Mouse (Mus musculus) thymus, adult 2 months (tissue): Measurements from ENCODE around the gene Tmem120a. TPM values are rescaled to one million over a fixed set of nuclear protein-coding genes. Genes with fewer than 3 reads are reported as not detected.

Experiments used
- DNase-seq: peaks from one replicate; pipeline ENCODE4 v3.0.0; 2021
- H3K27ac ChIP-seq: fragments of 200-500 bp; 2 replicates; pipeline ENCODE4 v1.5.1; 2012; ENCODE audit warnings: low read length, control low read depth; ENCODE audit not compliant: control insufficient read depth, insufficient read depth
- H3K27me3 ChIP-seq: fragments of 200-500 bp; 2 replicates; pipeline ENCODE4 v1.6.1; 2012; ENCODE audit warnings: mild to moderate bottlenecking, low read length, moderate library complexity, mixed read lengths; ENCODE audit not compliant: control insufficient read depth, insufficient read depth
- H3K36me3 ChIP-seq: fragments of 200-500 bp; 2 replicates; pipeline ENCODE4 v1.6.1; 2012; ENCODE audit warnings: mild to moderate bottlenecking, low read length, moderate library complexity; ENCODE audit not compliant: control insufficient read depth, insufficient read depth
- H3K4me1 ChIP-seq: fragments of 200-500 bp; replicated peaks from 2 replicates; pipeline ENCODE4 v1.6.1; 2012; ENCODE audit warnings: low read length; ENCODE audit not compliant: control insufficient read depth, insufficient read depth
- H3K4me3 ChIP-seq: fragments of 200-500 bp; 2 replicates; pipeline ENCODE4 v1.5.1; 2012; ENCODE audit warnings: mild to moderate bottlenecking, low read length, control low read depth, moderate library complexity; ENCODE audit not compliant: control insufficient read depth, insufficient read depth
- CTCF ChIP-seq: fragments of 200-500 bp; IDR thresholded peaks from 2 replicates; pipeline ENCODE4 v1.5.1; 2012; ENCODE audit warnings: mild to moderate bottlenecking, control low read depth, low read length, moderate library complexity, borderline replicate concordance; ENCODE audit not compliant: control insufficient read depth, poor library complexity, insufficient read depth; ENCODE audit errors: extremely low read depth
- POLR2A ChIP-seq: fragments of 200-500 bp; IDR thresholded peaks from 2 replicates; pipeline ENCODE4 v1.6.1; 2012; ENCODE audit warnings: mild to moderate bottlenecking, low read length, control low read depth, moderate library complexity; ENCODE audit not compliant: control insufficient read depth, poor library complexity, insufficient read depth; ENCODE audit errors: extremely low read depth
- WGBS: fragments of 180-500 bp; shearing (Covaris S2); methylation state at CpG from one replicate; pipeline ENCODE4 v1.1.7; 2018; 5-methylcytosine and 5-hydroxymethylcytosine counted together
- polyA plus RNA-seq: library from polyadenylated mRNA; depleted of rRNA; stranded (reverse); fragments of >200 nt; gene quantifications from 2 replicates; pipeline ENCODE4 v1.2.3, GENCODE M21; 2012; rRNA removed

The Tmem120a gene
- polyA plus RNA-seq, result 31.0 and 37.7 TPM in 2 replicates

DNA sequence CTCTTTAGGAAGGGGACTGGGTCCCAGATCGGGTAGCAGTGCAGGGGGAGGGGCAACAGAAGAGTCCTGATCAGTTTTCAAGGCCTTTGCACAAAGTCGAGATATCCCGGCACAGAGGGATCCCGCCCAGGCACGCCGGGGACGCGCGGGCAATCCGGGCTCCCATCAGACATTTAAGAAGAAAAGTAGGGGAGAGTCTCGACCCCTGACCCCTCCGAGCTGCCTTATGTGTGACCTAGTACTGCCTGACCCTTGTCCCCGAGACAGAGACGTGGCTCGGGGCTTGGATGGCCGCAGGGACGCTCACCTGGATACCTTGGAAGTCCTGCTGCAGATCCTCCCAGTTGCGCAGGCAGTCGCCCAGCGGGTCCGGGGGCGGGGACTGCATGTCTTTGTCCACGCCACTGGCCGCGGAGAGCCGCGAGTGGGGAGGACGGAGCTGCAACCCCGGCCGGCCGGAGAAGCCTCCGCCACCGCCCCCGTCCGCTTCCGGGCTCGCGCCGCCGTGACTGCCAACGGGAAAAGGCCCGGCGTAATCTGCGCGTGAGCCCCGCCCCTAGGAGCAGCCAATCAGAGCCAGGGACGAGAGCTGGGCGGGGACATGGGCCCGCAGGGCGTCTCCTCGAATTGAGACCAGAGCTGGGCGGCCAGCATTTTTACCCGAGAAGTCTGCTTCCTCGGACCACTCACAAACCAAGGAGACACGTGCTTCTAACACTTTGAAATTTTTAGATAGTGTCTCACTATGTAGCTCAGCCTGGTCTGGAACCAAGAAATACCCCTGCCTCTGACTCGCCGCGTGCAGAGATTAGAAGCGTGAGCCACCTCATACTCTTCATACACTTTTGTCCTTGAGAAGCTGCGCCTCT, at the start of gene Tmem120a:
Tmem120a (minus strand) TSS at position 708 of the 869 bp plus-strand sequence.
- TF ChIP-seq POLR2A (peak; percentile 60; the same call in 1 of the 2 replicates), CTCF (no peak)
- H3K36me3 ChIP-seq, result no peaks in the 10 kb centered on the region
- H3K4me1 ChIP-seq, result peaks cover 9% of the 10 kb centered on the region
- peak; percentile 96 for DNase-seq
- no peaks in the 10 kb centered on the region for H3K27me3 ChIP-seq
- peak within 1 kb of the TSS; percentile 85 for H3K4me3 ChIP-seq
- H3K27ac ChIP-seq, result no peak within 1 kb of the TSS
- WGBS, result under 1% methylated on average over 59 of the region's 60 CpGs

DNA sequence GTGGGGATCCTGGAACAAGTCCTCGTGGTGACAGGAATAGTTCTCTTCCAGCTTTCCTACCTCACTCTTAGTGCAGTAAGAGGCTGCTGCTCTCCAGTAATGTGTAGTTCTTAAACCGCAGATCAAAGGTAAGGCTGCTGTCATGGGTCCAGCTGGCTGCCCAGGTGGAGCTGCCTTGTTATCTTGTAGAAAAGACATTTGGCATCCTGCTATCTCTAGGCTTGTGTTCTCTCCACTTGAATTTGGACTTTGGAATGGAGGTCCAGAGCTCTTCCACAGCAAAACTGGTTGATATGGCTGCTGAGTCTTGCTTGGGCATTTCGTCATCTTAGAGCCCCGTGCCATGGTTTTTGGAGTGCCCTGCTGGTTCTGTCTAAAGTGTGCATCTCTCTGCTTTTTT, 38.7 kb upstream of the Tmem120a start:
- Histone ChIP-seq H3K4me3 (no peak overlapping the region), H3K27me3 (no peaks in the 10 kb centered on the region), H3K27ac (no peak overlapping the region), H3K4me1 (peaks cover 11% of the 10 kb centered on the region), H3K36me3 (peaks cover 47% of the 10 kb centered on the region)
- TF ChIP-seq POLR2A, result no peak
- TF ChIP-seq CTCF, result no peak
- DNase-seq, result no peak
- 97% methylated on average over 4 of the region's 4 CpGs for WGBS

- no peaks in the 10 kb centered on the region for H3K27me3 ChIP-seq
- H3K27ac ChIP-seq, result no peak overlapping the region
- WGBS, result 28% methylated on average over 8 of the region's 8 CpGs
- H3K4me1 ChIP-seq, result peaks cover 16% of the 10 kb centered on the region
- peaks cover 22% of the 10 kb centered on the region for H3K36me3 ChIP-seq
- no peak for DNase-seq
- H3K4me3 ChIP-seq, result no peak overlapping the region
- TF ChIP-seq CTCF (no peak), POLR2A (no peak)
These were observed 36.1 kb upstream of the Tmem120a start for GRCm38 (mm10) chr5:135780331-135780730.

GRCm38 (mm10) chr5:135778471-135779445, 34.5 kb upstream of the Tmem120a start, which contains the start of gene Mdh2:
Mdh2 (plus strand) TSS chr5:135778480.
- H3K4me1 ChIP-seq, result peaks cover 16% of the 10 kb centered on the region
- H3K27ac ChIP-seq, result peak within 1 kb of the TSS; percentile 58
- peak; percentile 99 for DNase-seq
- no peaks in the 10 kb centered on the region for H3K27me3 ChIP-seq
- 2% methylated on average over 70 of the region's 70 CpGs for WGBS
- peak within 1 kb of the TSS; percentile 95 for H3K4me3 ChIP-seq
- TF ChIP-seq POLR2A (peak; percentile 86; the same call in 1 of the 2 replicates), CTCF (no peak; the same call in 1 of the 2 replicates)
- peaks cover 6% of the 10 kb centered on the region for H3K36me3 ChIP-seq

- no peaks in the 10 kb centered on the region; the same call in 1 of the 2 replicates for H3K36me3 ChIP-seq
- TF ChIP-seq CTCF (no peak), POLR2A (no peak)
- no peaks in the 10 kb centered on the region for H3K27me3 ChIP-seq
- peak within 1 kb of the TSS; percentile 95 for H3K4me3 ChIP-seq
- under 1% methylated on average over 45 of the region's 45 CpGs for WGBS
- peak within 1 kb of the TSS; percentile 58 for H3K27ac ChIP-seq
- H3K4me1 ChIP-seq, result peaks cover 16% of the 10 kb centered on the region
- no peak for DNase-seq
These were observed 33.7 kb upstream of the Tmem120a start, which contains the start of gene Styxl1 for GRCm38 (mm10) chr5:135777796-135778470. Styxl1 (minus strand) TSS chr5:135778385.

DNA sequence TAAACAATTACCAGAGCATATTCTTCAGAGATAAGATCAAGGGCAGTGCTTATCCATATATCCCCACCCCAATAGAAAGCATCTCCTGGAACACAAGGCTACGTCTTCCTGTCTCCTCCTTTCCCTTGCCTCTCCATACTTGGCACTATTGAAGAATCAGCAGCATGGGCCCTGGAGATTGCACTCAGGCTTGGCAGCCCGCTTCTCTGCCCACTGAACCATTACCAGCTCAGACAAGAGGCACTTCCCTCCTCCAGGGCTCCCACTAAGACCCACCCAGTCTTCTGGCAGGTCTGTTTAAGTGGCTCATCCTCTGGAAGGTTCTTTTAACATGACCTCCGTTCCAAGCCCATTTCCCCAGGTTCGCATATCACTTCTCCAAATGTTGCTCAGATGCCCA, 32.3 kb upstream of the Tmem120a start:
- Histone ChIP-seq H3K4me3 (no peak overlapping the region), H3K36me3 (no peaks in the 10 kb centered on the region), H3K27me3 (no peaks in the 10 kb centered on the region), H3K27ac (no peak overlapping the region), H3K4me1 (peaks cover 16% of the 10 kb centered on the region)
- DNase-seq, result no peak
- WGBS, result 96% methylated on average over 4 of the region's 4 CpGs
- TF ChIP-seq CTCF (no peak), POLR2A (no peak)
